Mouse (Mus musculus) cerebellum, postnatal 36 days (tissue): ENCODE measurements around the gene Msn.
"Not testable (repeated sequence)": the region's sequence is repeated elsewhere in the genome, so short reads cannot be mapped to it uniquely, and the experiment has no call there.

Experiments
- DNase-seq, 2 experiments: peaks; one replicate each; pipeline ENCODE4 v3.0.0; 2021 to 2022; ENCODE audit warnings: mixed read lengths in 2 of 2

The Msn gene

DNA sequence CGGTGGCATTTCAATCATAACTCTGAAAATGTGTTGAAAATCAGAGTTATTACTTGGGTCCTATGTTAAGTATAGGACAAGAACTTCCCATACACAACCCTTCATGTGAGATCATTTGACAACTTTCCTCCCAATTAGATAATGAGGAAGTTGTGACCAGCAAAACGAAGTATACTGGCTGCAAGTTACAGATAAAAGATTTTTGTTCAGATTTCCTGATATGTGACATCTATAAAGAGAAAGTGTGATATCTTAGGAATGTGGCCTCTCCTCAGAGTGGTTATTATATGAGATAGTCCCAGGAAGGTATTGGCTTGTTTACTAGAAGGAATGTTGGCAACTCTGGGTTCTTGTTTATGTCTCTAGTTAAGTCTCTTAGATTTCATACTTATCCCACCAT, 52.4 kb downstream of the Msn start:
- no peak for DNase-seq

DNA sequence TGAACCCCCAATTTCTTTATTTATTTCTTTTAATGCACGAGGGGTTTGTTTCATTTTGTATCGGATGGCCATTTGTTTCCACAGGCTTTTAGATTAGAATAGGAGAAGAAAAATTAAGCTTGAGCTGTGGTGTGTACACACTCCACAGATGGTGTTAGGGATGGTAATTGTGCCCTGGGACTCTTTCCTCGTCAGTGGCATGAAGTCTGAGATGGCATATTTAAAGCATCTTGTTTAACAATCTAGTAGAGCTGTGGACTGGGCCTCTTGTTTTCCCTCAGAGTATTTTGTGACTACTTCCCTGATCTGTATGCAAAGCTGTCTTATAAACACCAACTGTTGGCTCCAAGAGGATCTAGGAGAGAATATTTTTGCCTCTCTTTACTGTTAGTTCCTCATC, 57.5 kb downstream of the Msn start:
- no peak for DNase-seq

DNA sequence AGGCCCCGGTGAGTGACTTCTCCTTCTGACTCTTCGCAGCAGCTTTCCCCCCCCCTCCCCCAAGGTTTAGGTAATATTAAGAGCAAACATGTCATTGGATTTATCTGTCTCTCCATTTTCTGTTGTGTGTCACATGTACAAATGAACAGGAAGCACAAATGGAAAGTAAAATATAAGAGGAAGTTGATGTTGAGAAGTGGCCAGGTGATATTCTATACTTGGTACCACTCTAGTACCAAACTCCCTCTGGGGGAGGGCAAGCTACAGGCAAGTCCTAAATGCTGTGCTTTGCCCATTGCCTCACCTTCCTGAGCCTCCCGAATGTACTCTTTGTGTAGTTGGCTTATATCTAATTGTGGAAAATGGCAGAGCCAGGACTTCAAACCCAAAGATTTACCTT, 62.1 kb downstream of the Msn start:
- no peak for DNase-seq

GRCm38 (mm10) chrX:96162571-96162970, 66.7 kb downstream of the Msn start:
- DNase-seq = peak in 1 of 2 experiments; percentile 4

- DNase-seq = peak; percentile 6 to 24
These were observed 76.0 kb downstream of the Msn start for GRCm38 (mm10) chrX:96171645-96172388.

DNA sequence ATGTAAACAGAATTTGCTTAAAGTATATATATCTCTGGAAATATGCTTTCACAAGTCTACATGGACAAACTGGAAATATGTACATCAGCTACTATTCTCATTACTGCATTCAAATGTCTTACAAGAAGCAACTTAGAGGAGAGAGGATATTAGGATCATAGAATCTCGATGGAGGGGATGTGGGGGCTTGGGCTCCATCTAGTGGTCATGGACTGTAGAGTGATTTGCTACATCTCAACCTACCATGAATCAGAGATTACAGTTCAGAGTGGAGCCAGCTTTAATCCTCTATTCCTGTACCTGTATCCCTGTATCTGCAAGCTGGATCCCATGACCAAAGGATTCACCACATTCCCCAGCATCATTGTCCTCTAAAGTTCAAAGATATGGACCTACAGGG, 82.6 kb downstream of the Msn start:
- DNase-seq = peak; percentile 39 to 50

GRCm38 (mm10) chrX:96184100-96184732, 88.4 kb downstream of the Msn start:
- no peak for DNase-seq

GRCm38 (mm10) chrX:96205143-96205542, 109.3 kb downstream of the Msn start:
- not testable (repeated sequence) for DNase-seq

GRCm38 (mm10) chrX:96206872-96207271, 111.0 kb downstream of the Msn start:
- DNase-seq = no peak

GRCm38 (mm10) chrX:96218088-96218487, 122.2 kb downstream of the Msn start:
- no peak for DNase-seq
